Mouse (Mus musculus): ENCODE data around the gene Arhgdia.

- TF ChIP-seq CHD2 (IDR thresholded peaks at IDR 0.05; ENCODE audit: low read depth, low read length) (no peak), HCFC1 (IDR thresholded peaks at IDR 0.05; ENCODE audit: borderline replicate concordance, insufficient read depth, low read length) (no peak)
Measured at GRCm38 (mm10) chr11:120628601-120629340, 47.3 kb upstream of the Arhgdia start.

Measured in ES-E14 (cell line).